8 mouse cellular contexts compared by ENCODE assay signal in the genomic region with DNA sequence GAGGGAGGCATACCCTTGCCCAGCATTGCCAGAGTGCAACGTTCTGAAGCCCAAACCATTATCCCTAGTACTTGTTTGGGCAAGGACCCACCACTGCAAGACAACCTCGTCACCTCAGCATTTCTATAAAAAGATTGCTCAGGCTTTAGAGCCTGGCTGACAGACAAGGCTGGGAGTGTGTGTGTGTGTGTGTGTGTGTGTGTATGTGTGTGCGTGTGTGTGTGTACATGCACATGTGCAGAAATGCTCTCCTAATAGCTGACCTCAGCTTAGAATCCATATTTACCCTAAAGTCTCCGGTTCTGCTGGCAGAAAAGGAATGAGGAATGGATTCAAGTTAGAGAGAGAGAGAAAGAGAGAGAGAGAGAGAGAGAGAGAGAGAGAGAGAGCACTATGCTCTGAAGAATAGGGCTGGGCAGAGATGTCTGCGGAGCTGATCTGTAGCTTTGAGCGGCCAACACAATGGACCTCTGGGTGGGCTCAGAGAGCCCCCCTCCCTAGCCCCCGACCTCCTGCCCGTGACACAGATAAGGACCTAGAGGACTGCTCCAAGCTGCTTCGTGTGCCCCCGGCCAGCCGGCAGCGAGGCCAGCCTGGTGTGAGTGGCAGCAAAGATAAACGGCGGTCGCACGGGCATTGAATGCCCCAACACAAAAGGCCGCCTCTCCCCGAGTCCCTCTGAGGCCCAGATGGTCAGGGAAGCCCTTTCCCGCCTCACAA.
DNase-seq lines count a peak whose midpoint lies in the region; ATAC-seq and TF ChIP-seq lines count a peak whose summit lies in the region.

No protein-coding gene starts in this region.

- H3K4me2 ChIP-seq in heart, embryonic 16.5 days (ENCODE audit: low read depth, low read length): peak overlapping the region; percentile 60

- peak; percentile 33 to 36 for DNase-seq in cerebellum, postnatal 25 days
- no peak for DNase-seq in cerebellum, adult 9-10 months
- DNase-seq in lung, postnatal 10 days: peak; percentile 38
- DNase-seq in urinary bladder, postnatal 10 days (ENCODE audit: low spot score): no peak
- DNase-seq in thymus, postnatal 10 days (ENCODE audit: low spot score in 2 of 2): no peak

- peak overlapping the region; percentile 44 for H3K9ac ChIP-seq in heart, embryonic 16.5 days (ENCODE audit: low read length)

- no peak overlapping the region for H3K27ac ChIP-seq in cortical plate, adult 2 months (ENCODE audit: insufficient read depth, low read length)
- H3K27ac ChIP-seq in heart, embryonic 16.5 days (ENCODE audit: low read length): peak overlapping the region; percentile 78

- H3K9me3 ChIP-seq in heart, embryonic 16.5 days (replicated peaks; ENCODE audit: control insufficient read depth, low read length): no peaks in the 10 kb centered on the region

- peaks cover 1% of the 10 kb centered on the region; the same call in 1 of the 2 replicates for H3K4me1 ChIP-seq in cortical plate, adult 2 months (ENCODE audit: control insufficient read depth, insufficient read depth, low read length)
- peaks cover 17% of the 10 kb centered on the region for H3K4me1 ChIP-seq in heart, embryonic 16.5 days (ENCODE audit: control insufficient read depth, insufficient read depth, low read length)

- TF ChIP-seq CTCF in cortical plate, adult 2 months (IDR thresholded peaks at IDR 0.05; ENCODE audit: extremely low read depth, insufficient read depth, low read length): no peak

- H3K36me3 ChIP-seq in heart, embryonic 16.5 days (ENCODE audit: control insufficient read depth, insufficient read depth): no peaks in the 10 kb centered on the region

- H3K4me3 ChIP-seq in cortical plate, adult 2 months (ENCODE audit: insufficient read depth, low read length): peak overlapping the region; percentile 16; the same call in 1 of the 2 replicates
- H3K4me3 ChIP-seq in heart, embryonic 16.5 days (ENCODE audit: low read length): peak overlapping the region; percentile 19

- no peak for TF ChIP-seq POLR2A in cortical plate, adult 2 months (IDR thresholded peaks at IDR 0.05; ENCODE audit: extremely low read depth, insufficient read depth, low read length)

- ATAC-seq in heart, embryonic 16.5 days (replicated peaks; ENCODE audit: extremely low read depth, insufficient read depth, low FRiP score): peak; percentile 53
- no peak for ATAC-seq in granulocyte monocyte progenitor cell, adult 5-6 weeks (replicated peaks; ENCODE audit: poor library complexity, severe bottlenecking)

- 31% methylated on average over 19 of the region's 19 CpGs for WGBS in heart, embryonic 16.5 days

- peaks cover 6% of the 10 kb centered on the region for H3K27me3 ChIP-seq in heart, embryonic 16.5 days (ENCODE audit: control insufficient read depth, insufficient read depth, low read length)

Comparison
In these comparisons a context has a peak if more than half of its experiments do, and no peak if none do; other contexts are left out.
1. DNase-seq: peak in cerebellum, postnatal 25 days (2 of 2) and lung, postnatal 10 days (single experiment); none in cerebellum, adult 9-10 months (single experiment), urinary bladder, postnatal 10 days (single experiment) and thymus, postnatal 10 days (0 of 2).